Mouse (Mus musculus): ENCODE results near the gene Tuba4a.
A peak's percentile ranks its signal among the peaks of the same experiment; 100 is the strongest.
"Not testable (repeated sequence)": the region's sequence is repeated elsewhere in the genome, so short reads cannot be mapped to it uniquely, and the experiment has no call there.

The Tuba4a gene

GRCm38 (mm10) chr1:75234606-75235005 lies 14.9 kb upstream of the Tuba4a start:
- peak; percentile 65 for DNase-seq

DNA sequence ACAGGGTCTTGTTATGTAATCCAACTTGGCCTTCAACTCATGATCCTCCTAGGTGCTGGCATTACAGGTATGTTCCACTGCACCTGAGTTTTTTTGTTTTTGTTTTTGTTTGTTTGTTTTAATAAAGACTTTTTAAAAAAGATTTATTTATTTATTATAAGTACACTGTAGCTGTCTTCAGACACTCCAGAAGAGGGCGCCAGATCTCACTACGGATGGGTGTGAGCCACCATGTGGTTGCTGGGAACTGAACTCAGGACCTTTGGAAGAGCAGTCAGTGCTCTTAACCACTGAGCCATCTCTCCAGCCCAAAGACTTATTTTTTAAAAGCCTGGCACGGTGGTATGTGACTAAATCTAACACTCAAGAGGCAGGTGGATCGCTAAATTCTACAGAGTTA lies 12.8 kb upstream of the Tuba4a start:
- DNase-seq, result not testable (repeated sequence)

DNA sequence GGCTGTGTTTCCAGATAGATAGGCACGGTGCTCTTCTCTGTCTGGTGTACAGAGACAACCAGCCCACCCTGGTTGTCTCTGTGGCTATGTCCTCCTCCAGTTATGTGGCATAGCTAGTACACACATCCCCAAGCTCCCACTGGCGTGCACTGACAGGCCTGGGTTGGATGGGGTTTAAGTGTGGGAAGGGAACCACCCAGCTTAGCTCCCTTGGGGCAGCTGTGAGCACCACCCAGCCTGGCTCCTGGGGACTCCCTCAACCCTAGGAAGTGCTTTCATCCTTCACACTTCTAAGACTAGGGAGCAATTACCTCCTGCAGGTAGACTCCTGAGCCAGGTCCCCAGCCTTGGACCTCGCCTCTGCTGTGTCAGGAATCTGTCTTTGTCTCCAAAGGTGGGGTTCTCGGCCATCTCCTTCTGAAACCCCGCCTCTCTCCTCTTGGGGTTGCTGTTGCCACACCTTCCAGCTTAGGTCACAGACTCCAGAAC lies 12.0 kb upstream of the Tuba4a start, which contains the start of gene A630095N17Rik:
A630095N17Rik (minus strand) TSS at position 439 of the 489 bp plus-strand sequence.
- no peak for DNase-seq

DNA sequence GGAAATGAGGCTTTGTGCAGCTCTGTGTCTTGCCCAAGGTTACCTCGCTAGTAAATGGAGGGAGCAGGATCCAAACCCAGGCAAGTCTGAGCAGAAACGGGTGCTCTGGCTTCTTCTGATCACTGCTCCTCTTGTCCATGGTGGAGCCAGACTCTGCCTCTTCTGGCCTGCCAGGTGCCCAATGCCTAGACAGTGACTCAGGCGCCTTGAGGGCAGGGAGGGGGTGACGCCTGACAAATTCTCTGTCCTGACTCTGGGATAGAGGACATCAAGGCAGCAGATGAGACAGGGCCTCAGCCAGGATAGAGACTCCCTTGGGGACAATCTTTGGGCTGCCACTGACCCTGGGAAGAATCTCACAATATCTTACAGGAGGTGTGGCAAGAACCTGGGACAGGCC lies 11.6 kb upstream of the Tuba4a start:
- no peak for DNase-seq

- no peak for DNase-seq
These were observed 10.8 kb upstream of the Tuba4a start for GRCm38 (mm10) chr1:75230335-75230994.

GRCm38 (mm10) chr1:75229158-75229557 lies 9.5 kb upstream of the Tuba4a start:
- DNase-seq, result no peak

DNA sequence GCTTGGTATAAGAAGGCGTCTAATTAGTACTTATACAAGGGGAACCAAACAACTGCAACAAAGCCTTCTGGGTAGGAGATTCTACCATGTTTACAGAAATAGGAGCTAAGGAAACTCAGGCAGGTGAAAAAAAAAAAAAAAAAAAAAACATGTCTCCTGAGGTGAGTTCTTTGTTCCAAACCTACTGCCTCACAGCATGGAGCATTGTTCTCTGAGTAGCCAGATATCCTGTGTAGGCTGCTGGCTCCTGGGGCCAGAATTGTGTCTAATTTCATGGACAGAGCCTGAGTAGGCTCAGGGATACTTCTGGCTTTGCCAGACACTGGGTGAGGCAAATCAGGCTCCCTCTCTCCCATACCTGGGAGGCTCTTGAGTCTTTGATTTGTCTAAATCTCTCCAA lies 8.0 kb upstream of the Tuba4a start:
- DNase-seq, result no peak

GRCm38 (mm10) chr1:75226138-75226537 lies 6.5 kb upstream of the Tuba4a start:
- no peak for DNase-seq

DNA sequence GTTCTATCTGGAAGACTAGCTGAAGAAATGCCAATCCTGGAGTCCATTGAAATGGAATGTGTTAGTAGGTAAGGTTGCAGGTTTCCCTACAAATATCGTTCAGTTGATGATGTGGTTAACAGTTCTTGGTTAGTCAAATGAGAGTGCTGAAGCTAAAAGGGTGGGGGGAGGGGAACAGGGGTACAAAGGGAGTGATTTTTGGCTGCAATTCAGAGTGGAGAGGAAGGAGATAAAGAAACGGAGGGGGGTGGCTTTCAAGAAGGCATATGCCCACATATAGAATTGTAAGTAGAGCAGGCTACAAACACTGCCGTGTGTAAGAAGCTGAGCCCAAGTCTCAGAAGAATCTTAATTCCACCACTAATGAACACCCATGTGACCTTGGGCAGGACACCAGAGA lies 5.8 kb upstream of the Tuba4a start:
- DNase-seq, result no peak

DNA sequence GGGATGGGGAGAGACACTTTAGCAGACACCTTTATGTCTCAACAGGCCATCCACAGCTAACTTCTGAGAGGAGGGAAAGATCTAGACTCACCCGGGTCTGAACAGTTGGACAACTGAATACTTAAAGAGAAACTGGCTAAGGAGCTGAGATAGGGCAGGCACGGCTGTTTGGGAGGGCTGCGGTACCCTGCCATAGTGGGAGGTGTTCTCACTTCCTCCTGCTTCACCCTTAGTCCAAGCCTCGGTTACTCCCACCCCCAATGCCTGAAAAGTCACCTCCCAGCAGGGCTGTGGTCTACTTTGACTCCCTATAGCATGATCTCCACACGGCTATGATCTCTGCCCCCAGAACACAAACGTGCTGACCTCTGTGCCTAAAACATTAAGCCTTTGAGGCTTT lies 3.9 kb upstream of the Tuba4a start:
- no peak for DNase-seq

DNA sequence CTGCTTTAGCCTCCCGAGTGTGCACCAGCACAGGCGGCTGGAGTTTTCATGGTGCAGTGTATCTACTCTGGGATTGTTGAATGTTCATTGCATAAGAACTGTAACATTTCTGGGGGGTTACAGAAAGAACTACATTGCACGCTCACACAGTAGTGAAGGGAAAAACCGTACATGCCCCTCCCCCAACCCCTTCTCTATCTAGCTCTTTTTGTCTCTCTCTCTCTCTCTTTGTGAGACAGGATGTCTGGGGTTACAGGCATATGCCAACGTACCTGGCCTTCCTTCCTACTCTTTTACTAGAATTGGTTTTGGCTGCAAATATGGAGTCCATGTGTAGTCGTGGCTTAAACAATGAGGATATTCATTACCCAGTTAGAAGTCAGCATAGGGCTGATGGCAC lies 3.3 kb upstream of the Tuba4a start:
- DNase-seq, result no peak

GRCm38 (mm10) chr1:75221538-75221937 lies 1.9 kb upstream of the Tuba4a start:
- DNase-seq, result no peak

DNA sequence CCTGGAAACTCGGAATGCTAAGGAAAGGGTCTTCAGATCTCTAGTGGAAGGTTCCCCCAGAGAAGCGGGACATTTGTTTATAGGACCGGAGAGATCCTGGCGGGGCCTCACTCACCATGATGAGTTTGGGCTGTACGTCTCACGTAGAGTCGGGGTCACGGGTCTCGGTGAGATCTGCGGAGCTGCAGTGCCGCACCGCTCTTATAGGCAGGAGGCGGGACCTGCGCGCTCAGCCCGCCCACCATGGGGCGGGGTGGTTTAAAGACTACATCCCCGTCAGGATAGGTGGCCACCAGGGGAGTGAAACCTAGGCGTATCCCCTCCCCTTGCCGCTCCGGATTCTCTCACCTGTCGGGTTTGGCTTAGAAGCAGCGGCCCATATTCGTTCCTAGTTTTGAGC lies 587 bp downstream of the Tuba4a start:
- peak; percentile 91 for DNase-seq

- DNase-seq, result peak; percentile 52
These were observed 1.3 kb downstream of the Tuba4a start for GRCm38 (mm10) chr1:75218227-75219001.

GRCm38 (mm10) chr1:75217893-75218226 lies 1.8 kb downstream of the Tuba4a start:
- DNase-seq, result no peak

- DNase-seq, result no peak
These were observed 2.7 kb downstream of the Tuba4a start for GRCm38 (mm10) chr1:75216797-75217585.

DNA sequence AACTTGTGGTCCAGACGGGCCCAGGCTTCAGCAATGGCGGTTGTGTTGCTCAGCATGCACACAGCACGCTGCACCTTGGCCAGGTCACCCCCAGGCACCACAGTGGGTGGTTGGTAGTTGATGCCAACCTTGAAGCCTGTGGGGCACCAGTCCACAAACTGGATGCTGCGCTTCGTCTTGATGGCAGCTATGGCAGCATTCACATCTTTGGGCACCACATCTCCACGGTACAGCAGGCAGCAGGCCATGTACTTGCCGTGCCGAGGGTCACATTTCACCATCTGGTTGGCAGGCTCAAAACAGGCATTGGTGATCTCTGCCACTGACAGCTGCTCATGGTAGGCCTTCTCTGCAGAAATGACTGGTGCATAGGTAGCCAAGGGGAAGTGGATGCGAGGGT lies 3.9 kb downstream of the Tuba4a start:
- DNase-seq, result no peak

- no peak for DNase-seq
These were observed 4.8 kb downstream of the Tuba4a start for GRCm38 (mm10) chr1:75214886-75215285.

DNA sequence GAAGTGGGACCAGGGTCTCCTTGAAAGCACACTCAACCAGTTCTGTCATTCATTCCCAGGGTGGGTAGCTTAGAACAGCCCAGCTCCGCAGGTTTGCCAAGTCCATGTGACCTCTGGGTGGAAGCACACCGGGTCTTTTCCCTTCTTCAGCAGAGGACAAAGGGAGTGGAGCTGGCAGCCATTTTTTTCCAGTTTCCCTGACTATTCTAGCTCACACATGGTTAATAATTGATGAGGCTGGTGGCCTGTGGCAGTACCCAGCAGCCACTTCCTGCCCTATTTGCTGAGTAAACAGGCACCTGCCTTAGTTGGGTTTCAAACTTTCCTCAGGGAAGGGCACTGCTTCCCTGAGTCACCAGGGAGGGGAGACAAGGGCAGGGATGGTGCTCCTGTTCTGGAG lies 5.2 kb downstream of the Tuba4a start:
- DNase-seq, result no peak

GRCm38 (mm10) chr1:75213096-75213495 lies 6.6 kb downstream of the Tuba4a start:
- DNase-seq, result no peak

- no peak for DNase-seq
These were observed 7.1 kb downstream of the Tuba4a start for GRCm38 (mm10) chr1:75212542-75212941.

GRCm38 (mm10) chr1:75211141-75211708 lies 8.4 kb downstream of the Tuba4a start:
- DNase-seq, result no peak

Measured in lung, postnatal 14 days (tissue).